Mouse (Mus musculus): Measurements from ENCODE around the gene Pik3r6.

The Pik3r6 gene

GRCm38 (mm10) chr11:68536026-68536425 lies 33.2 kb downstream of the Pik3r6 start:
- no peak for DNase-seq (ENCODE audit: low spot score in 2 of 2)

GRCm38 (mm10) chr11:68536465-68536864 lies 33.6 kb downstream of the Pik3r6 start:
- no peak for DNase-seq (ENCODE audit: low spot score in 2 of 2)

- no peak for DNase-seq (ENCODE audit: low spot score in 2 of 2)
These were observed 36.8 kb downstream of the Pik3r6 start for GRCm38 (mm10) chr11:68539621-68540020.

GRCm38 (mm10) chr11:68544554-68544953 lies 41.7 kb downstream of the Pik3r6 start:
- DNase-seq (ENCODE audit: low spot score in 2 of 2), result no peak

- no peak for DNase-seq (ENCODE audit: low spot score in 2 of 2)
These were observed 42.4 kb downstream of the Pik3r6 start for GRCm38 (mm10) chr11:68545172-68545571.

GRCm38 (mm10) chr11:68545682-68546222 lies 42.9 kb downstream of the Pik3r6 start:
- DNase-seq (ENCODE audit: low spot score in 2 of 2), result no peak

- DNase-seq (ENCODE audit: low spot score in 2 of 2), result no peak
These were observed 44.7 kb downstream of the Pik3r6 start for GRCm38 (mm10) chr11:68547484-68547883.

- no peak for DNase-seq (ENCODE audit: low spot score in 2 of 2)
These were observed 46.8 kb downstream of the Pik3r6 start for GRCm38 (mm10) chr11:68549597-68549996.

GRCm38 (mm10) chr11:68550358-68550757 lies 47.5 kb downstream of the Pik3r6 start:
- DNase-seq (ENCODE audit: low spot score in 2 of 2), result no peak

- DNase-seq (ENCODE audit: low spot score in 2 of 2), result no peak
These were observed 51.2 kb downstream of the Pik3r6 start for GRCm38 (mm10) chr11:68553981-68554471.

GRCm38 (mm10) chr11:68555918-68556584 lies 53.2 kb downstream of the Pik3r6 start, which contains the start of gene Mfsd6l:
Gene Mfsd6l (plus strand): TSS chr11:68556186.
- no peak for DNase-seq (ENCODE audit: low spot score in 2 of 2)

- no peak for DNase-seq (ENCODE audit: low spot score in 2 of 2)
These were observed 56.7 kb downstream of the Pik3r6 start for GRCm38 (mm10) chr11:68559546-68559945.

- no peak for DNase-seq (ENCODE audit: low spot score in 2 of 2)
These were observed 59.4 kb downstream of the Pik3r6 start for GRCm38 (mm10) chr11:68561957-68562950.

- no peak for DNase-seq (ENCODE audit: low spot score in 2 of 2)
These were observed 61.7 kb downstream of the Pik3r6 start for GRCm38 (mm10) chr11:68564356-68565031.

- DNase-seq (ENCODE audit: low spot score in 2 of 2), result no peak
These were observed 62.2 kb downstream of the Pik3r6 start for GRCm38 (mm10) chr11:68565032-68565429.

- DNase-seq (ENCODE audit: low spot score in 2 of 2), result peak; percentile 58 to 74
These were observed 63.7 kb downstream of the Pik3r6 start for GRCm38 (mm10) chr11:68566447-68567059.

GRCm38 (mm10) chr11:68570861-68571260 lies 68.0 kb downstream of the Pik3r6 start:
- DNase-seq (ENCODE audit: low spot score in 2 of 2), result no peak

GRCm38 (mm10) chr11:68577076-68577475 lies 74.3 kb downstream of the Pik3r6 start:
- no peak for DNase-seq (ENCODE audit: low spot score in 2 of 2)

GRCm38 (mm10) chr11:68579462-68579881 lies 76.7 kb downstream of the Pik3r6 start:
- DNase-seq (ENCODE audit: low spot score in 2 of 2), result peak; percentile 51 to 55

- no peak for DNase-seq (ENCODE audit: low spot score in 2 of 2)
These were observed 77.7 kb downstream of the Pik3r6 start for GRCm38 (mm10) chr11:68580566-68580965.

GRCm38 (mm10) chr11:68583225-68583624 lies 80.4 kb downstream of the Pik3r6 start:
- peak in 1 of 2 experiments; percentile 25 for DNase-seq (ENCODE audit: low spot score in 2 of 2)

Data from frontal cortex, postnatal 14 days (tissue).